Mouse (Mus musculus) kidney, adult 2 months (tissue): Measurements from ENCODE around the gene Mindy4.

Experiments used
- CTCF ChIP-seq: fragments of 200-500 bp; conservative IDR thresholded peaks from 2 replicates; pipeline ENCODE4 v1.5.1; 2011; ENCODE audit warnings: low read depth, mild to moderate bottlenecking, control low read depth, low read length, moderate library complexity, mixed read lengths; ENCODE audit not compliant: insufficient read depth, insufficient read length
- POLR2A ChIP-seq: fragments of 200-500 bp; IDR thresholded peaks from one replicate; pipeline ENCODE4 v1.6.1; 2011; ENCODE audit warnings: low read depth, low read length, control low read depth

- TF ChIP-seq POLR2A = no peak
- TF ChIP-seq CTCF = no peak
Observed at GRCm38 (mm10) chr6:55251596-55251995, 48.4 kb downstream of the Mindy4 start.
